Mouse (Mus musculus): ENCODE results near the gene Arxes2.

GRCm38 (mm10) chrX:135975226-135975552 is 18.4 kb upstream of the Arxes2 start:
- TF ChIP-seq POLR2A (IDR thresholded peaks at IDR 0.05; ENCODE audit: insufficient read depth, low read depth, low read length) (no peak), CTCF (IDR thresholded peaks at IDR 0.05; ENCODE audit: insufficient read depth, low read depth, low read length) (no peak)

Data from olfactory bulb, adult 2 months (tissue).